Mouse (Mus musculus): ENCODE results near the gene Kif18b. TPM values are rescaled to one million over a fixed set of nuclear protein-coding genes. Genes with fewer than 3 reads are reported as not detected.
A peak's percentile ranks its signal among the peaks of the same experiment; 100 is the strongest.

The Kif18b gene
- total RNA-seq, 1 experiment from 2014 or later: 18.7 TPM

DNA sequence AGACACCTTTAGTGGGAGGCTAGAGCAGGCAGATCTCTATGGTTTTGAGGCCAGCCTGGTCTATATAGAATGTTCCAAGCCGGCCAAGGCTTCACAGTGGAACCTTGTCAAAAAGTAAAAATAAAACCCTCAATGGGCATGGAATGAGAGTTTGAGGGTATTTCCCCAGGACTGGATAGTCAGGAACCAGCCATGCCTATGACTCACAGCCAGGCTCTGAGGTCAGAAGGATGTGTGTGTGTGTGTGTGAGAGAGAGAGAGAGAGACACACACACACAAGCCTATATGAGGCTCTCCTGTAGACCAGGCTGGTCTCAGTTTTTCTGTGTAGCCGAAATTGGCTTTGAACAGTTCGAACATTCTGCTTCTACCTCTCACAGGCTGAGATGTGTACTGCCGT is 30.2 kb downstream of the Kif18b start:
- ATAC-seq (replicated peaks in 1 of 2; ENCODE audit: insufficient read depth in 1 of 2, low FRiP score in 2 of 2, low TSS enrichment in 1 of 2, low read depth in 1 of 2, poor library complexity in 2 of 2, severe bottlenecking in 2 of 2): no peak

DNA sequence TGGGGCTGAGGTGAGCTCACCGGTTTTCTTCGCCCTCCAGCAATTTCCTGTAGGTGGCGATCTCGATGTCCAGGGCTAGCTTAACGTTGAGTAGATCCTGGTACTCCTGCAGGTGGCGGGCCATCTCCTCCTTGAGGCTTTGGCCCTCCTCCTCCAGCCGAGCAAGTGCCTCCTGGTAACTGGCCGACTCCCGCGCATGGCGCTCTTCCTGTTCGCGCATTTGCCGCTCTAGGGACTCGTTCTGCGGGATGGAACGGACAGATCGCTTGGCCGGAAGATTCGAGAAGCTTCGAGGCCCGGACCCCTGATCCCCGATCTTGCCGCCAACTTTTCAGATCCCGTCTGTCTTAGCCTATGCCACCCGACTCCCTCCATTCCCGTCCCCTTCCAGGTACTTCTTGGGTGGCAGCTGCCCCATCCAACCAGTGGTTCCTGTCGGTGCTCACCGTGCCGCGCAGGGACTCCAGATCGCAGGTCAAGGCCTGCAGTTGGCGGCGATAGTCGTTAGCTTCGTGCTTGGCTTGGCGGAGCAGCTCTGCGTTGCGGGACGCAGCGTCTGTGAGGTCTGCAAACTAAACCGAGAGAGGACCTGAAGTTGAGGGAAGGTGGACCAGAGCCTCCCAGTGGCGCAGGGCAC is 31.8 kb downstream of the Kif18b start:
- ATAC-seq (replicated peaks in 1 of 2; ENCODE audit: insufficient read depth in 1 of 2, low FRiP score in 2 of 2, low TSS enrichment in 1 of 2, low read depth in 1 of 2, poor library complexity in 2 of 2, severe bottlenecking in 2 of 2): peak; percentile 91 to 92

DNA sequence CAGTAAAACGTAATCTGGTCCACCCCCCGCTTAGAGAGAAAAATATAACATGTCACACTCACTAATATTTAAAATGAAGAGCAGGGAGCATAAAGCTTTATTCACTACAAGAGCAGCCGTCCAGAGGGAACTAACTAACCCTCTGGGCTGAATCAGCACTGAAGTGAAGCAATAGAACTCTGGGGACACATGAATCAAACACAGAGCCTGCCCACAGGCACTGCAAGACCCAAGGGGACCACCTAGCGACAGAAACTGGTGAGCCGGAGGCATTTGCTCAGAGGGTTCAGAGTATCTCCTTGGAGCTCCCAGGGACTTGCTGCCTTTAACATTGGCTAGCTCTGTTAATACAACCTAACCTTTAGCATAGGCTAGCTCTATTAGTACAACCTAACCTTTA is 34.8 kb downstream of the Kif18b start:
- ATAC-seq (replicated peaks in 1 of 2; ENCODE audit: insufficient read depth in 1 of 2, low FRiP score in 2 of 2, low TSS enrichment in 1 of 2, low read depth in 1 of 2, poor library complexity in 2 of 2, severe bottlenecking in 2 of 2): no peak

DNA sequence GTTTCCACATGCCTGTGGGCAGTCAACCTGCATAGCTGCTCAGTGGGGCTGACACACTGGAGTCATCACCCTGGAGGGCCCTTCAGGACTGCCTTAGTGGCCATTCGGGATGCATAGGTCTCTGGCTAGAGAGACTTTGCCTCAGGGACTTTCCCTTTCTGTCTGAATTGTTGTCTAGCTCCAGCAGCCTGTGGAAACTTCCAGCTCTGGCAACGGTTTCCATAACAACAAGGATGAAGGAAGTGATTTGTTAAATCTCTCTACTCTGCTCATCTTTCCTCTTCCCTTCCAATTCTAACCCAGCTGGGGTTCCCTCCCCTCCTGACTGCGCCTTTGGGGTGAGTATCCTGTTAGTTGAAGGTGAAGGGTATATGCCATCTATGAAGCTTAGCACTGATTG is 36.8 kb downstream of the Kif18b start:
- ATAC-seq (replicated peaks in 1 of 2; ENCODE audit: insufficient read depth in 1 of 2, low FRiP score in 2 of 2, low TSS enrichment in 1 of 2, low read depth in 1 of 2, poor library complexity in 2 of 2, severe bottlenecking in 2 of 2): no peak

DNA sequence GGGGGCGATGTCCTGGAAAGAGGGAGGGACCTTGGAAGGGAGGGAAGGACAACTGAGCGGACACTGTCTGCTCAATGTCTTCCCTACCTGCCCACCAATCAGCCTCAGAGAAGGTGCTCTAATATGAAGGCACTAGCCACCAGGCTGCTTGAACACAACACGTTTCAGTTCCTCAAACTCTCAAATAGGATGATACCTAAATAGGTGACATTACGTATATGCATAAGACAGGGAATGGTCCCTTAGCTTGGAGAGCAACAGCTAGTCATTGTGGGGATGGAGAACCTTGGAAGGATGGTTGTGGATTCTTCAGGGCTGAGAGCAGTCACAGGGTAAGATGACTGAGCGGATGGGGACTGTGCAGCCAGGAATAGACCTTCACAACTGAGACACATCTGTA is 37.5 kb downstream of the Kif18b start:
- no peak for ATAC-seq (replicated peaks in 1 of 2; ENCODE audit: insufficient read depth in 1 of 2, low FRiP score in 2 of 2, low TSS enrichment in 1 of 2, low read depth in 1 of 2, poor library complexity in 2 of 2, severe bottlenecking in 2 of 2)

DNA sequence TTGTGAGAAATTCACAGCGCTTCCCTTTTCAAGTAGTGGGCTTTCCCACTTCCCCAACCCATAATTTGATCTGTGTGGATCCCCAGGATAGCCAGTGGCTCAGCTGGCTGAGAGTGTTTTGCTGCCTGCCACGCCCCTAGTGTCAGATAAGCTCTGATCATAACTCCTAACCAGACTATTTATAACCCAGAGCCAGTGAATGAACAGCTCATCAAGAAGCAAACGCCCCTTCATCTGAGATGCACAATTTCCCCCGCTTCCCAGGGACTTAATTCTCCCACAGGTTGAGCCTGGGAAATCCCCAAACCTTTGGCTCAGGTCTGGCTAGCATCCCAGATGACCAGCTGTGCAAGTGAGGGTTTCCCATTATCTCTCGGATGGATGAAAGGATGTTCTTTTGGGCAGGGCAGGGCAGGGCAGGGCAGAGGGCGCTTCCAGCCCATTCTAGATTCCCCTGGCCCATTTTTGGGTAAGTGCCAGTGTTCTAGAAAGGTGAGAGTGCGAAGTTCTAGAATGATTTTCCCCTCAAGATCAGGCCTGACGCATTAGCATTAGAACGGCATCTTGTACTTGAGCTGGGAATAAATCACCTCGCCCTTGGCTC is 40.2 kb downstream of the Kif18b start, which contains the start of gene Fam187a:
Gene Fam187a (plus strand): TSS at position 554 of the 604 bp plus-strand sequence.
- ATAC-seq (replicated peaks in 1 of 2; ENCODE audit: insufficient read depth in 1 of 2, low FRiP score in 2 of 2, low TSS enrichment in 1 of 2, low read depth in 1 of 2, poor library complexity in 2 of 2, severe bottlenecking in 2 of 2): no peak

DNA sequence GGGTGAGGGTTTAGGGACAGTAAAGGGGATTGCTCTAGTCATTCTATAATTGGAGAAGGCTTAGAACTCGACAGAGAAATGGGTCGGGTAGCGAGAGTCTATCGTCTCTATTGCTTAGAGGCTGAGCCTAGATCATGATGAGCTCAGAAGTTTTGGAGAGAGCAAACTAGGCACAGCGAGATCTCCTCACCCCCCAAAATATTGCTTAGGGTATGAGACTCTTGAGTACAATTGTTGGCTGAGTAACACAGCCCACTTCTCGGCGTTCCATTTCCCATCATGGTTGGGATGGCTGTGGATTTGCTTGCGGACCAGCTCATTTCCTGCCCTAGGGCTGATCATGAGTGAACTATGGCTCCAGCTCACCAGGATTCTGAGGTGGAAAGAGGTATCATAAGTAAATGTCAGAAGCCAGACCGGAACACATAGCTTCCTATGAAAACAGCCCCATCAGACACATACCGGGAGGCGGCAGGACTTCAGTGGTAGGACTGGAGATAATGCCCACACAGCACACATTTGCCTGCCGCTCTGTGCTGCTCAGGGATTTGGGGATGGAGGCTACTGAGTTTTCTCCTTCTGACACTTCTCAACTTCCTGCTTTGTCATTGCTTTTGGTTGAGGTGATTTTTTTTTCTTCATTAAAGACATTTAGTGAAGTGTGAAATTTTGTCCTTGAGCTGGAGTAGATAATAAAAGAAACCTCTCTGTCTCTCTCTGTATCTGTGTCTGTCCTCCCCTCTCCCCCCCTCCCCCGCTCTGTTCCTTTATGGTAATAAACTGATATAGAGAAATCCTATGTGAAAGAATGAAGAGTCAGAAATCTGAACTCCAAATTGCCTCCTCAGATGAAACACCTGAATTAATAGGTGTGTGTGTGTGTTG is 43.4 kb downstream of the Kif18b start:
- peak in 1 of 2 experiments; percentile 3; a peak in 1 of 4 replicates for ATAC-seq (replicated peaks in 1 of 2; ENCODE audit: insufficient read depth in 1 of 2, low FRiP score in 2 of 2, low TSS enrichment in 1 of 2, low read depth in 1 of 2, poor library complexity in 2 of 2, severe bottlenecking in 2 of 2)

DNA sequence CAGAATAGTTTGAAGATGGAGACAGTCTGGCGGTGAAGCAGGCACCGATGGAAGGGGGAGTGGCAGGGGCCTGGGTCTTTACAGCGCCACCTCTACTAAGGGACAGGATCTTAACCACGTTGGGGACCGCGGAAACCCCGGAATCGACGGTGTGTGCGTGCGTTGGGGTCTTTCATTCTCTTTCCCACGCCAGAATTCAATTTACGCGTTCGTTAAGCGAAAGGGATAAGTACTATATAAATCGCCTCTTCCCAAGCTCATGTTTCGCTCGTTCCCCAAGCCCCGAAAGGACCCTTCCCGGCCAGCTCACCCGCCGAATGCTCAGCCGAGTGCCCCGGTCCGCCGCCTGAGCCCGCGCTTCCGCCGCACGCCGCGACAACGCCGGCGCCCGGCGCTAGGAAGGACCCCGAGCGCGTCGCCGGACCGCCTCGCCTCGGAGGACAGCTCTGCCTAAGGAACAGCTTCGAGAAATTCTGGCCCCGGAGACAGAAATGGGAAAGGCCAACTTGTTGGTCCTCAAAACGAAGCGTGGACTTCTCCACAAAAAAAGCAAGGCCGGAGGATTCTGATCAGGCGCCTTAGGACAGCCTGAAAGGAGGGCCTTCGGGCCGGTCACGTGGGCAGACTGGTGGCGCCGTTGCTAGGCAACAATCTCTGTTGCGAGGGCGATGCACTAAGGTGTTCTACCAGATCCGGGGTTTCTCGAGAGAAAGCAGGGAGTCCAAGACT is 44.2 kb downstream of the Kif18b start, which contains the start of the genes Eftud2 and Ccdc103:
Gene Eftud2 (minus strand): TSS at position 401 of the 729 bp plus-strand sequence.
Gene Ccdc103 (plus strand): TSS at position 620 of the 729 bp plus-strand sequence.
- peak; percentile 90 for ATAC-seq (replicated peaks in 1 of 2; ENCODE audit: insufficient read depth in 1 of 2, low FRiP score in 2 of 2, low TSS enrichment in 1 of 2, low read depth in 1 of 2, poor library complexity in 2 of 2, severe bottlenecking in 2 of 2)

DNA sequence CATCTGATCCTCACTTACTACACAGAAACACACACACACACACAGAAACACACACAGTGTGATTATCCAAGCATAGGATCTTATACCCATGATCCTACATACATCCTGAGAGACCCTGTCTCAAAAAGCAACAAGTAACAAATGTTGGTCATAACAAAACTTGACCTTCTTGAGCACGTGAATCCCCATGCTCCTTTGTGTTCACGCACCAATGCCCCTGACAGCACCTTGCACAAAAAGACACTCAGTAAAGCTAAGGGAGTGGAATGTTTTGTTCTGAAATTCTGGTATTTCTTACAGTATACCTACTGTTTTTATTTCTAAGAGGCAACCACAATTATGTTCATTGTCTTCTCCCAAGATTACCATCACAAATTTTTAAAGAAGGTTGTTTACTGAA is 45.4 kb downstream of the Kif18b start:
- no peak for ATAC-seq (replicated peaks in 1 of 2; ENCODE audit: insufficient read depth in 1 of 2, low FRiP score in 2 of 2, low TSS enrichment in 1 of 2, low read depth in 1 of 2, poor library complexity in 2 of 2, severe bottlenecking in 2 of 2)

DNA sequence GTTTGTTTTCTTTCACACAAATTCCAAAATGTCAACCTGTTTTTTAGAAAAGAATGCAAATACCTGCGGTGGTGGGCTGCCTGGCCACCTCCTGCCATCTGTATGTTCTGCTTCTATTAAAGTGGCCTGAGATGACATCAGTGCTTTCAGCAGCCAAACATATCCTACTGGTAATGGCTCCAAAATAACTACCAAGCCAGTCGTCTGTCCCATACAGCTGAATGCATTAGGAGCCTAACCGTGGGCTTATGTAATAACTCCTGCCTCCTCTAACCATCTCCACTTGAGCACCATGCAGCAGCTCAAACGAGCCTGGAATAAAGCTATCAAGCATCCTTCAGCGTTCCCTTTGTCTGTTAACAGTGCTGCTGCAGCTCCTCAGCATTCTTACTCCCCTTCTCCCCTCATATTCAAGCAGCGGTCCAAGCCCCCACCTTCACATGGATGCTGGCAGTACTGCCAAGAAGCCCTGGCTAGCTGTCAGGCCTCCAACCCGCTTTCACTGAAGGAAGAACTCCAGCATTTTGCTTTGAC is 50.1 kb downstream of the Kif18b start:
- no peak for ATAC-seq (replicated peaks in 1 of 2; ENCODE audit: insufficient read depth in 1 of 2, low FRiP score in 2 of 2, low TSS enrichment in 1 of 2, low read depth in 1 of 2, poor library complexity in 2 of 2, severe bottlenecking in 2 of 2)

DNA sequence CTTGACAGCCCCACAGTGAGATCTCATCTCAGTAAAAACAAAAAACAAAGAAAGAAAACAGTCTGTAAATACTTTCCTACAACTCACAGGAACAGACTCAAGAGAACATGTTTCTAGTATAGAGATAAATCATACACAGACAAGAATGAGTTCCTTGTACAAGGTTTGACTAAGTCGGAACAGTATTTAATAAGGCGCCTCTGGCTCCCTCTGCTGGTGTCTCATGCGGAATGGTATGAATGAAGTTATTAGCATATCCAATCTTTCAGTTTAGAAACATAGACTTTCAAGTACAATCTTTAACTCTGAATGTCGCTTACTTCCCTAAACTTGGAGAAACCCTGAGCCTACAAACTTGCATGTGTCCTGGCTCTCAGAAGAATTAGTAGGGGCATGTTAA is 60.7 kb downstream of the Kif18b start:
- peak; percentile 53 to 81; a peak in 1 of 4 replicates for ATAC-seq (replicated peaks in 1 of 2; ENCODE audit: insufficient read depth in 1 of 2, low FRiP score in 2 of 2, low TSS enrichment in 1 of 2, low read depth in 1 of 2, poor library complexity in 2 of 2, severe bottlenecking in 2 of 2)

DNA sequence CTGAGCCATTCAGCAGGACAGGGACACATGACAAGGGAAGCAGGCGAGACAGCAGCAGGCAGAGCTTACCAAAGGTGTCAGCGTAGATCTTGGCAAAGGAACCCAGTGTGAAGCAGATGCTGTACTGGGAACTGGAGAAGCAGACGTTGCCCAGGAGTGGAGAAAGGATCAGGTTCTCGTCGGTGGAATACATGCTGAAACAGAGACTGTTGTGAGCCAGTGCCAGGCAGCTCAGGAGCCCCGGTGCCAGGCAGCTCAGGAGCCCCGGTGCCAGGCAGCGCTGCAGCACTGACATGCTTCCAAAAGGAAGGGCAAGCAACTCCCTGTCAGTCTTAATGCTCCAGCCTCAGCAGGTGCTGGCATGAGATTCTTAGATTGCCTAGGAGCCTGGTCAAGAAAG is 65.0 kb downstream of the Kif18b start:
- no peak for ATAC-seq (replicated peaks in 1 of 2; ENCODE audit: insufficient read depth in 1 of 2, low FRiP score in 2 of 2, low TSS enrichment in 1 of 2, low read depth in 1 of 2, poor library complexity in 2 of 2, severe bottlenecking in 2 of 2)

DNA sequence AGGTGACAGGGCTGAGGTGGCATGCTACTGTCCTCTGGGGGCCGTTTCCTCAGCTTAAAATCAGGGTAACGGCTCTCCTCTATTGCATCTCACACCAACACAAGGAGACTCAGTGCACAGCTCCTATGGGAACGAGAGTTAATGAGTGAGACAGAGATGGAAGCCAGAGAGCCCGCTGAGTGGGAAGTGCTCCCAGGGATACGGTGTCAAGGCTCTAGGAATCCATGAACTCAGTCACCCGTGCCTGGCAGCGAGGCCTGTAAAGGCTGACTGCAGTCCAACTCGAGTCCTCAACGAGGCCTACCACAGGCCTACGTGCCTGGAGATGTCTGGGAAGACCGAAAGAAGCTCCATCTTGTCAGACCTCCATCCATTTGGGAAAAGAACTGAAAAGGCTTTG is 66.0 kb downstream of the Kif18b start:
- no peak for ATAC-seq (replicated peaks in 1 of 2; ENCODE audit: insufficient read depth in 1 of 2, low FRiP score in 2 of 2, low TSS enrichment in 1 of 2, low read depth in 1 of 2, poor library complexity in 2 of 2, severe bottlenecking in 2 of 2)

DNA sequence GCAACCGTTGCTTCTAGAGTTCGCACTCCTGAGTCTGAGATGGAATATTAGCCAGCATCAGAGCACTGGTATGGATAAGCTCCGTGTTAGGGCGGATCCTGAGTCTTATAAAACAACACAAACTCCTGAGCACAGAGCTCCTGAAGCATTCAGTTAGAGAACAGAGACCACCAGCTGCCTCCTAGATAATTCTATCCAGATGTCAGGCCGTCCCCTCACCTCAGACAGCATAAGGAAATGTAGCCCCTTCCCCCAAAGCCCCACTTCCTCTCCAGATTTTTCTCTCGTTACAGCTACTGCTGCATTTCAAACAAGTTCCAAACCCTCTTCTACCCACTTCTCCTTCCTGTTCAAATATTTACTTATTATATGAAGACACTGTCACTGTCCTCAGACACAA is 69.0 kb downstream of the Kif18b start:
- ATAC-seq (replicated peaks in 1 of 2; ENCODE audit: insufficient read depth in 1 of 2, low FRiP score in 2 of 2, low TSS enrichment in 1 of 2, low read depth in 1 of 2, poor library complexity in 2 of 2, severe bottlenecking in 2 of 2): no peak
